Mouse (Mus musculus) kidney, embryonic 14.5 days (tissue): Measurements from ENCODE around the gene Sde2. TPM values are rescaled to one million over a fixed set of nuclear protein-coding genes. Genes with fewer than 3 reads are reported as not detected.
A peak's percentile ranks its signal among the peaks of the same experiment; 100 is the strongest.
"Not testable (repeated sequence)": the region's sequence is repeated elsewhere in the genome, so short reads cannot be mapped to it uniquely, and the experiment has no call there.

Experiments
- ATAC-seq: fragments of 200-750 bp; cut with Nextera tagmentation; 2 replicates; pipeline ENCODE4 v1.8.0; 2017; ENCODE audit warnings: moderate number of reproducible peaks, mild to moderate bottlenecking, moderate TSS enrichment, moderate library complexity; ENCODE audit not compliant: low FRiP score, low TSS enrichment
- H3K27ac ChIP-seq: fragments of 300-500 bp; sonication (generic); 2 replicates; pipeline ENCODE4 v1.5.1; 2014; ENCODE audit warnings: low read depth, mild to moderate bottlenecking, low read length, moderate library complexity, mixed read lengths
- H3K27me3 ChIP-seq: fragments of 300-500 bp; sonication (generic); 2 replicates; pipeline ENCODE4 v1.6.1; 2014; ENCODE audit warnings: mild to moderate bottlenecking, low read length; ENCODE audit not compliant: control insufficient read depth, insufficient read depth
- H3K36me3 ChIP-seq: fragments of 300-500 bp; sonication (generic); 2 replicates; pipeline ENCODE4 v1.6.1; 2014; ENCODE audit warnings: low read length, mixed read lengths; ENCODE audit not compliant: control insufficient read depth, insufficient read depth
- H3K4me1 ChIP-seq: fragments of 300-500 bp; sonication (generic); 2 replicates; pipeline ENCODE4 v1.6.1; 2014; ENCODE audit warnings: low read length, mixed read lengths; ENCODE audit not compliant: control insufficient read depth, insufficient read depth
- H3K4me2 ChIP-seq: fragments of 300-500 bp; sonication (generic); replicated peaks from 2 replicates; pipeline ENCODE4 v1.6.1; 2014; ENCODE audit warnings: low read depth, mild to moderate bottlenecking, low read length
- H3K4me3 ChIP-seq: fragments of 300-500 bp; sonication (generic); 2 replicates; pipeline ENCODE4 v1.5.1; 2014; ENCODE audit warnings: mild to moderate bottlenecking, low read length
- H3K9ac ChIP-seq: fragments of 300-500 bp; sonication (generic); 2 replicates; pipeline ENCODE4 v1.6.1; 2014; ENCODE audit warnings: low read depth, mild to moderate bottlenecking, low read length, moderate library complexity
- H3K9me3 ChIP-seq: fragments of 300-500 bp; sonication (generic); 2 replicates; pipeline ENCODE4 v1.6.1; 2016; ENCODE audit warnings: low read length; ENCODE audit not compliant: control insufficient read depth
- WGBS: fragments of 180-500 bp; shearing (Covaris S2); extraction: QIAGEN DNeasy Blood & Tissue Kit; methylation state at CpG from one replicate; pipeline ENCODE4 v1.1.7; 2014; 5-methylcytosine and 5-hydroxymethylcytosine counted together
- polyA plus RNA-seq: library from polyadenylated mRNA; unstranded; fragments of >200 nt; fragmentation: Nextera tagmentation; extraction: Ambion mirVana; gene quantifications from 2 replicates; pipeline ENCODE4 v1.2.1, GENCODE M21; 2014

Gene Sde2
- polyA plus RNA-seq, 1 experiment from 2014 or later, result 39.6 TPM

- no peak for ATAC-seq
- 44% methylated on average over 6 of the region's 6 CpGs for WGBS
- Histone ChIP-seq H3K9ac (no peak overlapping the region), H3K27ac (no peak overlapping the region), H3K9me3 (no peaks in the 10 kb centered on the region), H3K4me2 (no peak overlapping the region), H3K4me1 (peaks cover 9% of the 10 kb centered on the region; the same call in 1 of the 2 replicates), H3K36me3 (no peaks in the 10 kb centered on the region), H3K4me3 (no peak overlapping the region), H3K27me3 (peaks cover 20% of the 10 kb centered on the region)
Observed at GRCm38 (mm10) chr1:180889841-180890240, 38.9 kb downstream of the Sde2 start.

DNA sequence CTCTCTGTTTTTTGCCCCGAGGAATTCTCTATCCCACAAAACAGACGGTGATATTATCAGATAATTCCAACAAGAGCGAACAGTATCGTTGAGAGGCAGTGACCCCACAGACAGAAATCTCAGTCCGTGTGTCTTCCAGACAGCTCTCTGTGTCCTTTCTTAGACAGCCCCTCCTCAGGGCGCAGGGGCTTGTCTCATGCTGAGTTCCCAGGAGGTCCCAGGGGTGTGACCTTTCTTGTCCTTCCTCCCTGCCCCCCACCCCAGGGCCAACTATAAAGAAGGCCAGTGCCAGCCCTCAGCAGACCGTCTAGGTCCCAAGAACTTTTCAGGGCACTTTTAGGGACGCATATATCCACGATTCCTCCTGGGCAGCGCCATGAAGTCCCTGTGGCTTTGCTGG is 41.9 kb downstream of the Sde2 start, which contains the start of gene Lefty2:
Lefty2 (plus strand) TSS at position 301 of the 400 bp plus-strand sequence.
- H3K4me1 ChIP-seq, result peaks cover 9% of the 10 kb centered on the region; the same call in 1 of the 2 replicates
- H3K4me3 ChIP-seq, result no peak within 1 kb of the TSS
- no peak within 1 kb of the TSS for H3K27ac ChIP-seq
- no peaks in the 10 kb centered on the region for H3K36me3 ChIP-seq
- peaks cover 26% of the 10 kb centered on the region for H3K27me3 ChIP-seq
- ATAC-seq, result no peak
- H3K9me3 ChIP-seq, result no peaks in the 10 kb centered on the region
- H3K4me2 ChIP-seq, result no peak within 1 kb of the TSS
- no peak within 1 kb of the TSS for H3K9ac ChIP-seq
- WGBS, result 66% methylated on average over 10 of the region's 10 CpGs

- Histone ChIP-seq H3K4me2 (peak overlapping the region; percentile 29), H3K27me3 (peaks cover 26% of the 10 kb centered on the region), H3K4me3 (peak overlapping the region; percentile 19)
- H3K9ac ChIP-seq, H3K27ac ChIP-seq, H3K4me1 ChIP-seq, H3K9me3 ChIP-seq, H3K36me3 ChIP-seq: not testable (repeated sequence)
- ATAC-seq, result peak; percentile 66
- WGBS, result 6% methylated on average over 46 of the region's 51 CpGs
Observed at GRCm38 (mm10) chr1:180894088-180894987, 43.4 kb downstream of the Sde2 start.

DNA sequence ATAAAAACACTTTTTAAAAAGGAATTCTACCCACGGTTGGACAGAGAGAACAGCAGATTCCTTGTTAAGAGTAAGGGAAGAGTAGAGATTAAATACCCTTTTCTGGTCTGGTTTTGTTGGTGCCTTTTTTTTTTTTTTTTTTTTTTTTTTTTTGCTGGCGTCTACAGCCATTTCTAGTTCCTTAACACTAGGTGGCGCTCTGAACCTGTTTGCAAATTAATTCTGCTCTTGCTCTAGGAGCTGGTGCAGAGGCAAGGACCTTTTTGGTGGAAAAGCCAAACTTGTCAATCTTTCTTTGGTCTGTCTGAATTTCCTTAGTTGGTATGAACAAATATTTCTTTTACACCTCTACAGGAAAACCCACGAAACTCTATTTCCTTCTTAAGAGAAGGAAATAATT is 50.2 kb downstream of the Sde2 start:
- no peaks in the 10 kb centered on the region for H3K27me3 ChIP-seq
- peaks cover 4% of the 10 kb centered on the region; the same call in 1 of the 2 replicates for H3K36me3 ChIP-seq
- no peak for ATAC-seq
- no peak overlapping the region for H3K27ac ChIP-seq
- H3K4me1 ChIP-seq, result peaks cover 8% of the 10 kb centered on the region; the same call in 1 of the 2 replicates
- H3K9ac ChIP-seq, result no peak overlapping the region
- no peak overlapping the region for H3K4me3 ChIP-seq
- 2% methylated on average over 4 of the region's 4 CpGs for WGBS
- H3K9me3 ChIP-seq, result no peaks in the 10 kb centered on the region
- no peak overlapping the region for H3K4me2 ChIP-seq

GRCm38 (mm10) chr1:180902915-180903314 is 52.0 kb downstream of the Sde2 start:
- peaks cover 22% of the 10 kb centered on the region for H3K36me3 ChIP-seq
- no peaks in the 10 kb centered on the region for H3K9me3 ChIP-seq
- ATAC-seq, result no peak
- no peak overlapping the region for H3K27ac ChIP-seq
- no peak overlapping the region for H3K9ac ChIP-seq
- H3K4me2 ChIP-seq, result no peak overlapping the region
- H3K4me1 ChIP-seq, result peaks cover 8% of the 10 kb centered on the region; the same call in 1 of the 2 replicates
- no peaks in the 10 kb centered on the region for H3K27me3 ChIP-seq
- 31% methylated on average over 5 of the region's 5 CpGs for WGBS
- H3K4me3 ChIP-seq, result no peak overlapping the region

GRCm38 (mm10) chr1:180903666-180904038 is 52.7 kb downstream of the Sde2 start:
- H3K4me3 ChIP-seq, result peak overlapping the region; percentile 96
- ATAC-seq, result peak; percentile 25; the same call in 1 of the 2 replicates
- 25% methylated on average over 10 of the region's 10 CpGs for WGBS

DNA sequence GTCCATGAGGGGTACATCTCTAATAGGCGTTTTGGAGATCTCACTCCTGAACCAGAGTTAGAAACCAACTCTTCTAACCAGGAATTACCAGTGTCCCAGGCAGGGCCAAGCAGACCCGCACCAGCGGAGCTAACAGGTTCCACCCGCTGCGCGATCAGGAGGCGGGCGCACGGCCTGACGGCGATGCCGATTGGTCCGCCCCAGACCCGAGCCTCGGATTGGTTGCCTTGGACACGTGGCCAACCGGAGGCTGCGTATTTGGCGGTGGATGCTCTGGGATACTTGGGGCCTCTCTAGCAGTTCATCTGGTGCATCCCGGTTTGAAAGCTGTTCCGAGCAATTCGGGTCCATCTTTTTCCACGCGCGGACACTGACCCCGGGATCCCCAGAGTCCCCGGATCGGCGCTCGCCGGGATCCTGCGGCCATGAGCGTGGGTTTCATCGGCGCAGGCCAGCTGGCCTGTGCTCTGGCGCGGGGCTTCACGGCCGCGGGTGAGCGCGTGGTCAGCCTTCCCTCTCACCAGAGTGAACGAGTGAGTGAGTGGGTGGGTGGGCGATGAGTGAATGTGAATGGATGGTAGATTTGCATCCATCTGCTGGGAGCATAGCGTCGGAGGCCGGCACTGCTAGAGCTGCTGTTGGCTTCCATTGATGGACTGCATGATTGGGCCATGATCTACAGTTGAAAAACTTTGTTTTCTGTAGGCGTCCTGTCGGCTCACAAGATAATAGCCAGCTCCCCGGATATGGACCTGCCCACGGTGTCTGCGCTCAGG is 53.3 kb downstream of the Sde2 start, which contains the start of gene Pycr2:
Pycr2 (plus strand) TSS at position 255 of the 776 bp plus-strand sequence.
- H3K4me2 ChIP-seq, result peak within 1 kb of the TSS; percentile 81
- no peaks in the 10 kb centered on the region for H3K9me3 ChIP-seq
- peak within 1 kb of the TSS; percentile 96 for H3K4me3 ChIP-seq
- H3K36me3 ChIP-seq, result peaks cover 27% of the 10 kb centered on the region
- WGBS, result under 1% methylated on average over 52 of the region's 52 CpGs
- H3K27ac ChIP-seq, result peak within 1 kb of the TSS; percentile 81
- H3K4me1 ChIP-seq, result peaks cover 8% of the 10 kb centered on the region; the same call in 1 of the 2 replicates
- peak; percentile 99 for ATAC-seq
- H3K27me3 ChIP-seq, result no peaks in the 10 kb centered on the region
- H3K9ac ChIP-seq, result peak within 1 kb of the TSS; percentile 92

More at GRCm38 (mm10) chr1:180903666-180904038, 52.7 kb downstream of the Sde2 start:
- no peaks in the 10 kb centered on the region for H3K9me3 ChIP-seq
- no peaks in the 10 kb centered on the region for H3K27me3 ChIP-seq
- peaks cover 8% of the 10 kb centered on the region; the same call in 1 of the 2 replicates for H3K4me1 ChIP-seq
- peak overlapping the region; percentile 39 for H3K4me2 ChIP-seq
- peak overlapping the region; percentile 81 for H3K27ac ChIP-seq
- peak overlapping the region; percentile 92; the same call in 1 of the 2 replicates for H3K9ac ChIP-seq
- H3K36me3 ChIP-seq, result peaks cover 27% of the 10 kb centered on the region

DNA sequence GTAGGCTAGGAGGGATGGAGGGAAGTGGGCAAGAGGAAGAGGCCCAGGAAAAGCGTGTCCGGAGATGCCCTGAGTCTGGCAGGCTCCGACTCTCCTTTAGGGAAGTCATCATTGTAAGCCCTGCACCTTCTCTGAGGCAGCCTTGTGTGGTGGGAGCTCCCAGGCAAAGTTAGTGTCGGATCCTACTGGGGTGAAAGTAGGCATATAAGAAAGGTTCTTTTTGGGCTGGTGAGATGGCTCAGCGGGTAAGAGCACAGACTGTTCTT is 53.8 kb downstream of the Sde2 start:
- H3K4me3 ChIP-seq, result peak overlapping the region; percentile 96
- H3K4me1 ChIP-seq, result peaks cover 8% of the 10 kb centered on the region; the same call in 1 of the 2 replicates
- no peaks in the 10 kb centered on the region for H3K27me3 ChIP-seq
- peak overlapping the region; percentile 81 for H3K4me2 ChIP-seq
- H3K9me3 ChIP-seq, result no peaks in the 10 kb centered on the region
- peaks cover 27% of the 10 kb centered on the region for H3K36me3 ChIP-seq
- WGBS, result 7% methylated on average over 5 of the region's 5 CpGs
- peak overlapping the region; percentile 81; the same call in 1 of the 2 replicates for H3K27ac ChIP-seq
- no peak for ATAC-seq
- H3K9ac ChIP-seq, result peak overlapping the region; percentile 92
